Mouse (Mus musculus): ENCODE measurements around the gene Zfx. TPM values are rescaled to one million over a fixed set of nuclear protein-coding genes. Genes with fewer than 3 reads are reported as not detected.

The Zfx gene
- polyA plus RNA-seq, 1 experiment, result 11.1 TPM

DNA sequence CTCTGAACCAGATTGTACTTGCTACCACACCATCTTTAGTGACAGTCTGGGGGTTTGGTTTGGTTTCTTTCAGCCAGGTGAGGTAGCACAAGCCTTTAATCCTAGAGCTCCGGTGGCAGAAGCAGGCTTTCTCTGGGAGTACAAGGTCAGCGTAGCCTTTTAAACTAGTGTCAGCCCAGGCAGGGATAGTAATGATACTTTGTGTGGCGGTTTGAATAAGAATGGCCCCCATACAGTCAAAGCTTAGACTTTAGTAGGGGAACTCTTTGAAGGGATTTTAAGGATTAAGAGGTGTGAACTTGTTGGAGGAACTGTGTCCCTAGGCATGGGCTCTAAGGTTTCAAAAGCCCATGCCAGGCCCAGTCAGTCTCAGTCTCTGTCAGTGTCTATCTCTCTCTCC lies 10.0 kb upstream of the Zfx start:
- no peaks in the 10 kb centered on the region for H3K4me1 ChIP-seq (ENCODE audit: control insufficient read depth, insufficient read depth, low read length)
- WGBS, result 78% methylated on average over 3 of the region's 3 CpGs
- TF ChIP-seq CTCF (IDR thresholded peaks at IDR 0.05; ENCODE audit: control insufficient read depth, insufficient read depth, low read length), result no peak
- no peak for TF ChIP-seq POLR2A (IDR thresholded peaks at IDR 0.05; ENCODE audit: borderline replicate concordance, control insufficient read depth, low read depth, low read length)
- no peak overlapping the region for H3K4me3 ChIP-seq (replicated peaks; ENCODE audit: control insufficient read depth, low read depth, low read length)
- H3K27ac ChIP-seq (ENCODE audit: control insufficient read depth, insufficient read depth, low read depth, low read length, poor library complexity), result no peak overlapping the region

DNA sequence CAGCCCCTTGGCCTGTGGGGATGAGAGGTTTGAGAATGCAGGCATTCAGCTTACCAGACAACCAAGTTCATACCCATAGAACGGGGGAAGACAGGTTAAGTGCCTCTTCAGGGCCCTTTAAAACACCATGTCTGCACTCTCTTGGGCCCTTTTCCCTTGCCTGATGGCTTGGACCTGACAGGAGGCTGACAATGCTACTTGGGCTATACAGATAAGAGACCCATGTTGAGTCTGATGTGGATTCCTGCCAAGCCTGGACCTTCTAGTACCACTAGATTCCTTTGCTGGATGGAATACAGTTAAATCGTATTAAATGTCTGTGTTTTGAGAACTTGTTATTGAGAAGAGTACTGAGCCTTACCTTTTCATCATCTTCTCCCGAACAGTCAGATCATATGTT lies 8.7 kb upstream of the Zfx start:
- Histone ChIP-seq H3K4me3 (replicated peaks; ENCODE audit: control insufficient read depth, low read depth, low read length) (no peak overlapping the region), H3K4me1 (ENCODE audit: control insufficient read depth, insufficient read depth, low read length) (no peaks in the 10 kb centered on the region), H3K27ac (ENCODE audit: control insufficient read depth, insufficient read depth, low read depth, low read length, poor library complexity) (no peak overlapping the region)
- TF ChIP-seq POLR2A (IDR thresholded peaks at IDR 0.05; ENCODE audit: borderline replicate concordance, control insufficient read depth, low read depth, low read length) (no peak), CTCF (IDR thresholded peaks at IDR 0.05; ENCODE audit: control insufficient read depth, insufficient read depth, low read length) (no peak)
- WGBS, result 43% methylated on average over 3 of the region's 3 CpGs

DNA sequence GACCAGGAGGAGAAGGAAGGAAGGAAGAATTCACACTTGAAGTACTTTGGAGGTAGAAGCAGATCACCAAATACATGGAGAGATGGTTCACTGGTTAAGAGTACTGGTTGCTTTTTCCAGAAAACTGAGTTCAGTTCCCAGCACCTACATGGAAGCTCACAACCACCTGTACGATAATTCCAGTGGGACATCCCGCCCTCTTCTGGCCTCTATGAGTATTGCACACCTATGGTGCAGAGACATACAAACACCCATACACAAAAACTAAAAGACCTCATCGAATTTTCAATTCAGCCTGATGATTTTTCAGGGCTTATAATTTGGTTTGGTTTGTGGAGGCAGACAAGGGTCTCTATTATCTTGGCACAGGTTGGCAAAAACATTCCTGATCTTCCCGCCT lies 6.2 kb upstream of the Zfx start:
- Histone ChIP-seq H3K27ac (ENCODE audit: control insufficient read depth, insufficient read depth, low read depth, low read length, poor library complexity) (no peak overlapping the region), H3K4me3 (replicated peaks; ENCODE audit: control insufficient read depth, low read depth, low read length) (no peak overlapping the region), H3K4me1 (ENCODE audit: control insufficient read depth, insufficient read depth, low read length) (no peaks in the 10 kb centered on the region)
- TF ChIP-seq POLR2A (IDR thresholded peaks at IDR 0.05; ENCODE audit: borderline replicate concordance, control insufficient read depth, low read depth, low read length) (no peak), CTCF (IDR thresholded peaks at IDR 0.05; ENCODE audit: control insufficient read depth, insufficient read depth, low read length) (no peak)
- 83% methylated on average over 4 of the region's 4 CpGs for WGBS

DNA sequence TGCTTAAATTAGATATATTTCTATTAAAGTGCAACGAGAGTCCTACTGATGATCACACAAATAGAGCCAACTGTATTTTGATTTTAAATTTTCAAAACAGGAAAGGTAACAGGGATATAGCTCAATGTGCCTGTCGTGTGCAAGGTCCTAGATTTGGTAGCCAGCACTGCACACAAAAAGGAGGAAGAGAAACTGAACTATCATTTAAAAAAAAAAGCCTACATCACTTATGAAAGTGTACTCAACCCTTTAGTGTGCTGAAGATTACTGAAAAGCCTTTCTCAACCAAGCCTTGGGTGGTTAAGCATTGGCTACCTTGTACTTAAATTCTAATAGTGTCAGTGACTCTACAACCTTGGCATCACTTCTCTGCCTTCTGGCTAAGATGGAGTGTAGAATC lies 2.4 kb upstream of the Zfx start:
- TF ChIP-seq POLR2A (IDR thresholded peaks at IDR 0.05; ENCODE audit: borderline replicate concordance, control insufficient read depth, low read depth, low read length), result no peak
- TF ChIP-seq CTCF (IDR thresholded peaks at IDR 0.05; ENCODE audit: control insufficient read depth, insufficient read depth, low read length), result no peak
- H3K27ac ChIP-seq (ENCODE audit: control insufficient read depth, insufficient read depth, low read depth, low read length, poor library complexity), result no peak overlapping the region
- 29% methylated on average over 2 of the region's 2 CpGs for WGBS

DNA sequence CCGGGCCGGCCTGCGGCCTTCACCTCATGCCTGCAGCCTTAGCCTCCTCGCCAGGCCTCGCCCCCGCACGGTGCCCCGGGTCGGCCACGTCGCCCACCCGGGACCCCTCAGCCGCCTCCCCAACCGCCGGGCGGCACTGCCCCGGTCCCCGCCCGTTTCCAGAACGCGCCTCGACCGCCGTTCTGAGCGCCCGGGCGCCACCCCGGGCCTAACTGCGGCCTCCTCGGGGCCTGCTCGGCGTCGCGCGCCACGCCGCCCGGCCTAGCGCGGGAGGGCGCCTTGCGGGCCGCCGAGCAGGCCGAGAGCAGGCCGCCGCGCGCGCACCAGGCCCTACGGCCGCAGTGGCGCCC lies 818 bp downstream of the Zfx start:
- Histone ChIP-seq H3K4me3 (replicated peaks; ENCODE audit: control insufficient read depth, low read depth, low read length) (peak overlapping the region; percentile 66), H3K4me1 (ENCODE audit: control insufficient read depth, insufficient read depth, low read length) (no peaks in the 10 kb centered on the region), H3K27ac (ENCODE audit: control insufficient read depth, insufficient read depth, low read depth, low read length, poor library complexity) (peak overlapping the region; percentile 100)
- TF ChIP-seq CTCF (IDR thresholded peaks at IDR 0.05; ENCODE audit: control insufficient read depth, insufficient read depth, low read length) (no peak), POLR2A (IDR thresholded peaks at IDR 0.05; ENCODE audit: borderline replicate concordance, control insufficient read depth, low read depth, low read length) (no peak)
- 28% methylated on average over 53 of the region's 53 CpGs for WGBS

More for the DNA sequence above, 2.4 kb upstream of the Zfx start:
- Histone ChIP-seq H3K4me1 (ENCODE audit: control insufficient read depth, insufficient read depth, low read length) (no peaks in the 10 kb centered on the region), H3K4me3 (replicated peaks; ENCODE audit: control insufficient read depth, low read depth, low read length) (no peak overlapping the region)

DNA sequence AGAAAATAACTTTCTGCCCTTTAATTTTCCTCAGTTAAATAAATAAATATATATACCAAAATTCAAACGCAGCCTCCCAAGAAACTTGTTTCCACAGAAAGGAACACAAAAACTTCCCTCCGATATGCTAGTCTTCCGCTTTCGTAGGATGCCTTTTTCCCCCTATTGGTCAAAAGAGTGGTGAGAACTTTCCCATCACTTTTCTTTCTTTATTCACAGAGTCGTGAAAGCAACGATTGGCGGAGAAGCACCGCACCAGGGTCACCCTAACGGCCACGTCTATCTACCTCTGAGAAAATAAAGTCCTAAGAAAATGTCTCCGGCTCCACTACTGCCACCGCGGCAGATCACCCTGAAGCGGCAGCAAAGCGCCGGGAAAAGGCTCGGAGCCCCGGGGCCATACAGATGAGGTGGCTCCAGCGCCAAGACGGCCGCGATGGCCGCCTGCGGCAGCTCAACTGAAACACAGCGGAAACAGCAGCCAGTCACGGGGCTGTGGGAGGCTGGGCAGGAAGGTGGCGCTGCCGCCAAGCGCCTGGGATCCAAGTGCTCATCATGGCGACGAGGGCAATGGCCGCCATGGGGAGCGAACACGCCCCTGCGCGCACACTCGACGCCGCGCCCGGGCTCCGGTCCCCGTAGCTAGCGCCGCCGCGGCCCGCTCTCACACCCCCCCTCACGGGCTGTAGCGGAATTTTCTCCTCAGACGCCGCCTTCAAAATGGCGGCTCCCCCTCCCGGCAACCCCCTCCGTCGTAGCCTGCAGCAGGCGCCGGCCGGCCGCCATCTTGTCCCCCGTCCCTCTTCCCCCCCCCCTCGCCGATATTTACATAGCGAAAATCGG lies 1.4 kb downstream of the Zfx start:
- peak overlapping the region; percentile 89 for H3K4me3 ChIP-seq (replicated peaks; ENCODE audit: control insufficient read depth, low read depth, low read length)
- peak; percentile 59; the same call in 1 of the 2 replicates for TF ChIP-seq POLR2A (IDR thresholded peaks at IDR 0.05; ENCODE audit: borderline replicate concordance, control insufficient read depth, low read depth, low read length)
- TF ChIP-seq CTCF (IDR thresholded peaks at IDR 0.05; ENCODE audit: control insufficient read depth, insufficient read depth, low read length), result peak; percentile 34; the same call in 1 of the 2 replicates
- 14% methylated on average over 59 of the region's 65 CpGs for WGBS
- H3K4me1 ChIP-seq (ENCODE audit: control insufficient read depth, insufficient read depth, low read length), result no peaks in the 10 kb centered on the region
- peak overlapping the region; percentile 100 for H3K27ac ChIP-seq (ENCODE audit: control insufficient read depth, insufficient read depth, low read depth, low read length, poor library complexity)

DNA sequence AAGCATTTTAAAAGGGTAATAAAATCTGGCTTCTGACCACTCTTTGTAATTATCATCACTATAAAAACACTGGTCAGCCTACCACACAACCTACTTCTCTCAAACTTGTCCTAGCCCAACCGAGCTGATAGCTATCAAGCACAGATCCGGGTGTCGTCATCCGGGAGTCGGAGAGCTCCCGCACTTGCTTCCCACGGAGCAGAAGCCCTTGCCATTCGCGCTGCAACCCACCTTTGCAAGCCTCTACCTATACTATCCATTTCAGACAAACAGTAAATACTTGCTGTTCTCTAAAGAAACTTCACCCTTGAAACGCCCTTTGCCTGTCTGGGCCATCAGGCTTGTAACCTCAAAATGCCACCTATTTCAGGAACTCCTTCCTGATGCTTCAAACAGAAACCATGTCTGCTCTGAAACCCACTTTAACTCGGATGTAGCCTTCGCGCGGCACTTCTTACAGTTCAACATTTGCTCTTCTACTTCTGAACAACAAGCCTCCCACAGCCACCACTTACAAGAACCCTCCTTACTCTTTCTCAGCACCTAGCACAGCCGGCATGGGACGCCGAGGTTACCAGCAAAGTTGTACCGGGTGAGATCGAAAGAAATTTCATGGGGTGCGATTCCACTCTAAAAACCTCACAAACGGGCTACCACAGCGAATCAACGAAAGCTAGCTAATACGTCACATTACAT lies 2.2 kb downstream of the Zfx start:
- 15% methylated on average over 24 of the region's 24 CpGs for WGBS
- Histone ChIP-seq H3K4me1 (ENCODE audit: control insufficient read depth, insufficient read depth, low read length) (no peaks in the 10 kb centered on the region), H3K27ac (ENCODE audit: control insufficient read depth, insufficient read depth, low read depth, low read length, poor library complexity) (peak overlapping the region; percentile 75), H3K4me3 (replicated peaks; ENCODE audit: control insufficient read depth, low read depth, low read length) (peak overlapping the region; percentile 89)
- TF ChIP-seq CTCF (IDR thresholded peaks at IDR 0.05; ENCODE audit: control insufficient read depth, insufficient read depth, low read length), result no peak
- TF ChIP-seq POLR2A (IDR thresholded peaks at IDR 0.05; ENCODE audit: borderline replicate concordance, control insufficient read depth, low read depth, low read length), result no peak

DNA sequence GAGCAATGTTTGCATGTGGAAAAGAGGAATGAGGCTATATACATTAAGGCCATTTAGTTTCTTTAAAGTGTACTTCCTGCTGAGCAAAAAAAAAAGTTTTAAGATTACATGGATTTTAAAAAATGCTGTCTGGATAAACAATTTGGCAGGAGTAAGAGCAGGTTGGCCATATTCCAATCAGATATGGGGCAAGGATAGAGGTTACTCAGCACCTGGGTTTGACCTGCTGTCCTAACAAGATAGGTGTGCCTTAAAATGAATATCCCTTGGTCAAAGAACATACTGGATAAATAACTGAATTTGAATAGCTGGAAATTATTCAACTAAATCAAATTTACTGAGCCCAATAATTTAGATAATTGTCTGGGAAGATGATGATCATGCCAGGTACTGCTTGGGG lies 5.2 kb downstream of the Zfx start:
- no peak for TF ChIP-seq CTCF (IDR thresholded peaks at IDR 0.05; ENCODE audit: control insufficient read depth, insufficient read depth, low read length)
- no peak for TF ChIP-seq POLR2A (IDR thresholded peaks at IDR 0.05; ENCODE audit: borderline replicate concordance, control insufficient read depth, low read depth, low read length)
- Histone ChIP-seq H3K4me1 (ENCODE audit: control insufficient read depth, insufficient read depth, low read length) (no peaks in the 10 kb centered on the region), H3K27ac (ENCODE audit: control insufficient read depth, insufficient read depth, low read depth, low read length, poor library complexity) (no peak overlapping the region), H3K4me3 (replicated peaks; ENCODE audit: control insufficient read depth, low read depth, low read length) (no peak overlapping the region)
